Mouse (Mus musculus) stomach, postnatal 0 days (tissue): Measurements from ENCODE around the gene Ptbp3.

Experiments
- CTCF ChIP-seq: IDR thresholded peaks from 2 replicates; pipeline ENCODE4 v1.5.1; 2016; ENCODE audit warnings: antibody characterized with exemption, low read depth, mild to moderate bottlenecking, moderate library complexity
- EP300 ChIP-seq: optimal IDR thresholded peaks from 2 replicates; pipeline ENCODE3; 2016; ENCODE audit warnings: antibody characterized with exemption

DNA sequence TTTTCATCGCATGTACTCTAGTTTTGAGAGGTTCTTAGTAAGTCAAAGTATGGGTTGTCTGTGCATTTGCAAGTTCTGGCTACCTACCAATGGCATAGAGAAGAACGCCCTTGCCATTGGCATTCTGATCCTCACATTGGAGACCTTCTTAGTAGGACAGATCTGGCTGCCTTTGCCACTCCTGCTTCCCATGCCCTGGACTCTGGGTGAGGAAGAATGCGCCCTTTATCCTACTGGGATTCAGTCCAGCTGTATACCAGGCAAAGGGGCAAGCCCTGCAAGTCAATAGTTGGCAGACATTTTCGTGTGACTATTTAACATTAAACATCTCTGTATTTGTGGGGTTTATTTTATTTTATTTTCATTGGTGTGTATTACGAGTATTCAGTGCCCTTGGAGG, 35.9 kb upstream of the Ptbp3 start:
- TF ChIP-seq CTCF, result no peak
- TF ChIP-seq EP300, result no peak
